Mouse (Mus musculus) ES-Bruce4 (cell line): Measurements from ENCODE around the gene Def6.

ENCODE experiments used
- CTCF ChIP-seq: IDR thresholded peaks from one replicate; pipeline ENCODE4 v1.8.1; 2011; ENCODE audit warnings: low read depth, low read length
- EP300 ChIP-seq: IDR thresholded peaks from 2 replicates; pipeline ENCODE4 v1.6.1; 2011; ENCODE audit warnings: low read depth, low read length; ENCODE audit not compliant: insufficient read depth
- POLR2A ChIP-seq: IDR thresholded peaks from one replicate; pipeline ENCODE4 v1.8.1; 2011; ENCODE audit warnings: low read length; ENCODE audit not compliant: insufficient read depth

DNA sequence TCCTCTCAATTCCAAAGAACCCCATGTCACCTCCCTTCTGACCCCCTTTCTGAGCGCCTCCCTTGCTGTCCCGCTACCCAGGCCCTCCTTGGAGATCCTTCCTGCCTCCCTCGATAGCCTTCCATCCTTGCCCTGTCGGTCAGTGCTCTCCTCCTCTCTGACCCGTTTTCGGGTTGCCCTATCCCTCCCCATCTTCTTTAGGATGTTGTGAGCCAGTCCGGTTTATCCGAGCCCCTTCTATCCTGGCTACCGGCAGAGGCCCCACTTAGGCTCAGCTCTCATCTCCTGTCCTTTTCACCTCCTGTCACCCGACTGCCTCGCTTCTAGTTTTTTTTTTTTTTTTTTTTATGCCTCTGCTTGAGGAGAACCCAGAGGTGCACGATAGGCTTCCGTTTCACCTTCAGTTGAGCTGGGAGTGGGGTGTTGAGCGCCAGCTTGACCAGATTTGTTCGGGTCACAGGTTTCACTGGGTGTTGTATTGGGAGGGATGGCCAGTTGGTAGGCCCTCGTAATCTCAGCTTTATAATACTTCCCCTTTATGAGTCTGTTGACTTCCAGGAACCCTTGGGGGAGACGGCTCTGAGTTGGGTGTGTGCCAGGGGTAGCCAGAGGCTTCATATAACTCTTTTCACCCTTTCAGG is 25.6 kb downstream of the Def6 start:
- TF ChIP-seq POLR2A (no peak), CTCF (no peak), EP300 (no peak)
